Mouse (Mus musculus): ENCODE measurements at regions not wholly inside any gene's neighbourhood (a gene's known extent, or its start where the extent isn't known, plus 50 kb on each side); places are given as distances from the start of the nearest gene placed in this dataset.

DNA sequence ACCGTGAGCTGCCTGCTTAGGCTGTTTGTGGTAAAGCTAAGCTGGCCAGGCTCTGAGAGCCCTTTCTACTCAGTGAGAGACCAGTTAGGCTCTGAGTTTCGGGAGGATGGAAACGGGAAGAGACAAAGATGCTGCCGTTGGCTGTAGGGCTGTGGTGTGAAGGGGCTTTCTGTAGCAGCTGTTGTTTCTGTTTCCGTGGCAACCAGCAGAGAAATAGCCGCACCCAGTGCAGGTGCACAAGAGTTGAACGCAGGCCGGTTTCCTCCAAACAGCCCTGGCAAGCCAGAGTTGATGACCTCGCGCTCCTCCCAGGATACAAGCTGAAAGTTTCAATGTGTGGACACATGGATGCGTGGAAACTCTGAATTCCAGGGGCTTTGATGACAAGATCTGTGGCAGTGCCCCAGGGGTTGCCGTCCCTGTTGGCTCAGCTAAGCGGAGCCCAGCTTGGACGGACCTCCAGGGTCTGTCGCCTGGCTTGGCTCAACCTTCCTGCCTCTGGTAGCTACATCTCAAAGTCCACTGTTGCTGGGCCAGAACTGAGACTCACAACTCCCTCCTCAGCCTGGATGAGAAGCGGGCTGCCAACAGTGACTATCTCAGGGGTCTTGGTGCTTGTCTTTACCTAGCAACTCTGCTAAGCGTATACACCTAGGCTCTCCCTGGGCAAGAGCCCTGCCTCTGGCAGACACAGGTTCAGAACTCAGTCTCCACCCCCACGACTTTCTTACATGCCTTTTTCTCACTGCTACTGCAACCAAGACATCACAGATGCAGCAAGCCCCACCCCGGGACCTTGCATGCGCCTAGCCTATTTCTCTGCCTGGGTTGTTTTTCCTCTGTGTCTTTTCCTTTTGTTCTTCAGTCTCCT lies 192.6 kb upstream of the Map3k1 start:
- no peak for DNase-seq (ENCODE audit: low spot score in 2 of 2)

DNA sequence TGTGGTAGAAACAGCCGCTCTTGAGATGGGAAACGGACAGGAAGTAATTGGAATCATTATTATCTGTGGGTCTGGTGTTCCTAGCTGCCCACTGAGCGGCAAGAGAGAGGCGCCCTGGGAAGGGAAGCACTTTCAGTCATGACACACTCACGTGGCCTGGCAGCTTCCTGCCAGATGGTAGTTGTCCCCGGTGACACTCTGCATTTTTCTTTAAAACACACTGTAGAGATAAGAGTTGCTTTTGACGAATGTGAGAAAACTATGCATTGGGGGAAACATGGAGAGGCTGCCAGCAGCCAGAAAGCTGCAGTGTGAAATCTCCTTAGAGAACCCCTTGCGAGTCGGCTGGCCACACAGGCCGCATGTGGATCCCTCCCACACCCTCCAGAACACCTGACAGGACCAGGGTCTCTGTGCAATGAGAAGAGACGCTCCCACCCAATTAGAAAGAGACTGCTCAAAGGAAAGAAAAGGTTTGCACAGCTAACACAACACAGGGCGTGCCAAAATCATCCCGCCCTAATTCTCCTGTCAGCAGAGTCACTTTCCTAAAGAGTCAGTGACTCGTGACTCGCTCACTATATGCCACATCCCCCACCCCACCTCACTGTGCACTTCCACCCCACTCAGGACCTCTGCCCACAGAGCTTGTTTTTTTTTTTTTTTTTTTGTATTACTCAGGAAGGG lies 194.0 kb upstream of the Map3k1 start:
- peak; percentile 10 to 17 for DNase-seq (ENCODE audit: low spot score in 2 of 2)

DNA sequence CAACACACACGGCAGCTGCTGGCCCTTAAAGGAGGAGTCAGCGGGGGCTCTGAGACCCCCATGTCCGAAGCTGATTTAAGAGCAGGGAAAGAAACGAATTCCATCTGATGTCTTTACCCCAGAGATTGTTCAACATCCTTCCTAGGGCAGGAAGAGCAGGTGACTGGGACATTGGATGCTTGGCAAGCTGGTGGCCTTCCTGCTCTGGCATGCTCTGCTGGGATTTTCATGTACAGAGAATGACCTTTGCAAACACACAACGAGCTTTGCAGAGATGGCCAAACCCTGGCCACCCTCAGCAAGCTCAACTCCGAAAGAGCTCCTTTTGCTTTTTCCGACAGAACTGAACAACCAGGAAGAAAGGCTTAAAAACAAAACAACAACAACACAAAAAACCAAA lies 194.7 kb upstream of the Map3k1 start:
- DNase-seq (ENCODE audit: low spot score in 2 of 2) = no peak

DNA sequence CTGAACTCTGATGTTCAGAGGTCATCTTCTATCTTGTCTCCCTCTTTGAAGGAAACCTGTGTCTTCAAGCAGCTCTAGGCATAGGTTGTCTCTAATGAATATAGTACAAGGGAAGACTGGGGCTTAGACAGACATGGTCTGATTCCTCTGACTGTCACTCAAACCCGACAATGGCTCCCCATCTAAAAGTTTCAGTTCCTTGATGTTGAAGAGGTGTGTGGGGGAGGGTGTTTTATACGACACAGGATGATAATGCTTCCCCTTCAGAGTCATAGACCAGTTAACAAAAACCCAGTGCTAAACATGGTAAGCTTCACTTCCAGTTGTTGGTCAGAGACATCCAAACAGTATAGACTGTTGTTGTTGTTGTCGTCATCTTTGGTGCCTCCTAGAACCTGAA lies 195.3 kb upstream of the Map3k1 start:
- DNase-seq (ENCODE audit: low spot score in 2 of 2) = no peak

DNA sequence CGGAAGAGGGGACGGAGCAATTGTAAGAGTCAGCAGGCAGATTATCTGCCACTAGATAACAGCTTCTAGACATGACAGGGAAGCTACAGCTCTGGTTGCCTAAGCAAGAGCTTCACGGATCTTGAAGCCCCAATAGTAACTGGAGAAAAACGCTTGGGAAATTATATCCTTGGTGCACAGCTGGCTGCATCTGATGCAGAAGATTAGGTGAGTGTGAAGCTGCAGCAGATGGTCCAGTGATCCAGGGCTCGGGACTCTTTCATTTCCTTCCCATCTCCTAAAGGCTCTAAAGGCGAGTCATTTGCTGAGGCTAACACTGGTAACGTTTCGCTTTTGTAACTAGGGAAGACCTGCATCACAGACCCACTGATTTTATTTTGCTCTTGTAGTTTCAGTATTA lies 196.6 kb upstream of the Map3k1 start:
- no peak for DNase-seq (ENCODE audit: low spot score in 2 of 2)

DNA sequence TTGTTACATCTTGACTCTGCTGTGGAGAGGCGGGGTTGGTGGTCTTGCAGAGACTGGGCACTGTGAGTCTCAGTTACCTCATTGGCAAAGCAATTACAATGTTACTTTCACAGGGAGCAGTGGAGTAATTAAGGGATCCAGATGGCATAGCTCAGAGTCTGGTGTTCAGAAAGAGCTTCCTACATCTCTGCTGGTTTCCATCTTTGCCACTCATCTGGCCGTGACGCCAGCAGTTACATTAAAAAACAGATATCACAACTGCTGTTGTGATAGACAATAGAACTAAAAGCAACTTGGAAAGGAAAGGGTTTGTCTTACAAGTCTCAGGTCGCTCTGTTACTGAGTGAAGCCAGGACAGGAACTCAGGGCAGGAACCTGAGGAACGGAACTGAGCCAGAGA lies 200.0 kb upstream of the Map3k1 start:
- DNase-seq (ENCODE audit: low spot score in 2 of 2) = no peak

DNA sequence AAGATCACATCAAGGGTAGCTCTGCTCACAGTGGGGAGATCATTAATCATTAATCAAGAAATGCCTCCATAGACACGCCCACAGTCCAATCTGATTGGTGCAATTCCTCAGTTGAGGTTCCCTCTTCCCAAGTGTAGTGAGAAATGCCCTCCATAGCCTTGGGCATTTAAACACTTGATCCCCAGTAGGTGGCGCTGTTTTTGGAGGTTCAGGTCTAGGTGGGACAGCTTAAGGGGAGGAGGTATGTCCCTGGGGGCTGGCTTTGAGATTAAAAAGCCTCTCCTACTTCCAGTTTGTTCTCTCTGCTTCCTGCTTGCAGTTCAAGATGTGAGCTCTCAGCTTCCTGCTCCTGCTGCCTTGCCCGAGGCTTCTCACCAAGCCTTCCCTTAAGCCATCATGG lies 200.5 kb upstream of the Map3k1 start:
- no peak for DNase-seq (ENCODE audit: low spot score in 2 of 2)

DNA sequence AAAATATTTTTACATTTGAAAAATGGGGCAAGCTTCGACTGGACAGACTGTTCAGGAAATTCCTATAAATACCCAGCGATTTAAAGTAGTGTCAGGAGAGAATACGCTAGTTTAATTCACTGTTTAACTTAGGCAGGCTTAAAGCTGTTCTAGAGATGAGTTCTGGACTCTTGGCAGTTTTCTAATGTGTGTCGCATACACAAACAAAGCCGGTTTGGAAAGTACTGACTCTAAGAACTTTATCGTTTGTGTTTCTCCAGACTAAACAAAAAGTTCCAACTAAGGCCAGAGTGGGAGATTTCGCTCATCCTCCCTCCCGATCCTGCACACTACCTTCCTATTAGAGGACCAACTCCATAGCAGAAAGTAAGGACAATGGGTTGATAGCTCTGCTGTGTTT lies 201.7 kb upstream of the Map3k1 start:
- no peak for DNase-seq (ENCODE audit: low spot score in 2 of 2)

DNA sequence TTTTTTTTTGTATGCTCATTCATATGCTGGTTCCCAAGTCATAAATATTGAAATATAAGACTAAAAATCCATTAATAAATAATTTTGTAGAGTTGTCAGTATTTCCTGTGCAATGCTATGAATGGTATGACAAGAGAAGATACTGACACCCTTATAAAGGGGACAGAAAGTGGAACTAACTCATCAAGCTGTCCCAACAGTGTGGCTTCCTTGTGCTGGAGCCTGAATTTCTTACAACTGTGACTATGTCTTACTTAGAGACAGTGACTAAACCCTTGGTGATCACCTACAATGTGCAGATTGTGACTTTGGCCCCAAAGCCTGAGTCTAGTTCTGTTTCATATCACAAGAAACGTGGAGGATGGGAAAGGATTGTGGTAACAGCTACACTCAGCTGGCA lies 203.8 kb upstream of the Map3k1 start:
- no peak for DNase-seq (ENCODE audit: low spot score in 2 of 2)

DNA sequence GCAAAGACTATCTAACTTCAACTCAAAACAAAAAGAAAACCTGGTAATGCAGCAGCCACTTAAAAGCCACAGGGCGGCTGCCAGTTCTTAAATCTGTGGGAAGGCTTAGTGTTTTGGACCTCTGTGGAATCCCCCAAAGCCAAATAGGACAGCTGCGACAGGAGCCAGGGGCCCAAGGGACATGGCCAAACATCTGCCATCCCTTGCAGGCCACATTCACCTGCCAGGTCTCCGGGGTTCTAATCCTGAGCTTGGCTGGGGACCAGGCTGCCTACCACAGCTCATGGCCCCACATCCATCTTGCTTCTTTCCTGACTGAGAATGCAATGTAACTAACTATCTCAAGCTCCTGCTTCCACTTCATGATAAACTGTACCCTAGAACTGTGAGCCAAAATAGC lies 206.3 kb upstream of the Map3k1 start:
- no peak for DNase-seq (ENCODE audit: low spot score in 2 of 2)

DNA sequence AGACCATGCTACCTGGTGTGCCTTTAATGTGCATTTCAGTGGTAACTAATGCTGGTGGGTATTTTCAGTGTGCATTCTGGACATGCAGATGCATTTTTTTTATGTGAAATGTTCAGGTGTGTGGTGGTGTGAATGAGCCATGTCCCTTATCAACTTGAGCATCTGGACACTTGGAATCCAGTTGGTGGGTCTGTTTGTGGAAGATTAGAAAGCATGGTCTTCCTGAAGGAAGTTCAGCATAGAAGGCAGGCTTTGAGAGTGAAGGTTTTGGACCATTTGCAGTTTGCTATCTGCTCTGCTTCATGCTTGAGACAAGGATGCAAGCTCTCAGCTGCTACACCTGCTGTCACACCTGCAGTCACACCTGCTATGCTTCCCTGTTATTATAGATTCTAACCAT lies 207.5 kb upstream of the Map3k1 start:
- DNase-seq (ENCODE audit: low spot score in 2 of 2) = no peak

DNA sequence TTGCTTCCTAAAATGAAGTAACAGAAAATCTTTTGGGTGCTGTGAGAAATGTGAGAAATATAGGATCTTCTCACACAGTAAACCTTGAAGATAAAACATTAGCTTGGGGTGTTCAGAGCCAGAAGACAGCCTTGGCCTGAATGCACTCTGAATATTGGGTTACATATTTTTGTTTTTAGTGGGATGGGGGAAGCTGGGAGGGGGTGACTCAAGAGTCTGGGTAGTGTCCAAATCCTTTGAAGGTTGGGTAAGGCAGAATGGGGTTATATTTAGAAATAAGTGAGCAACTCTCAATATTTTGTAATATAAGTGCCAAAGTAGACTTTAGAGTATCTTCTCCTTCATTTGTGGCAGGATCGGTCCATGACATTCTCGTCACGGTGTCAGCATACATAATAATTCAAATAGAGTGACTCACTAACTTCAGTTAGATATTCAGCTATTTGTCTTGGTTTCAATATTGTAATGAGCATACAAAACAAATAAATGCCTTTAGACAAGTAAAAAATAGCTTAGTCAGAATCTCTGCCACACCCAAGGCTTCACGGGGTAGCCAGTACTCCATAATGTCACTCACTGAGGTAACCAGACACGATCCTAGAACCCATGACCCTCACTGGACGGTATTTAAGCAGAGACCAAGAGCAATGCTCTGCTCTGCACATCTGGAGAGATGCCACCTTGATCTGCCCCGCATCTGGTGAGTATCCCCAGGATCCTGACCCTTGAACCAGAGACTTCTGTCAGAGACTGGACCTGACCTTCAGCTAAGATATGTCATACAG lies 209.9 kb upstream of the Map3k1 start:
- DNase-seq (ENCODE audit: low spot score in 2 of 2) = no peak

DNA sequence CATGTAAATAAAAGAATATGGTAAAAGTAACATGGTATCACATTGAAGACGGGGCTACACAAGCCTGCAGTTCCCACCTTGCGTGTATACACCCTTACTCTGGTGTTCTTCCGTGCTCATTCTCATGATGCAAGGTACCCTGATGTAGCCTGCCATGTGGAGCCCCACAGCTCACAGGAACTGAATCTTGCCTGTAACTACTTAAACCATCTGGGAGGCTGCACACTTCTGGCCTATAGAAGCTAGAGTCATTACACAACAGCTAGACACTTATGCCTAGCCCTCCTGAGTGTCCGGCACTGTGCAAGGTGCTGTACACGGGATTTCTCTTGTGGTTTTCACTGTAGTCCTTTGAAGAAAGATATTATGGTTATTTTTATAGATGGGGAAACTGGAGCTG lies 210.8 kb upstream of the Map3k1 start:
- DNase-seq (ENCODE audit: low spot score in 2 of 2) = no peak

DNA sequence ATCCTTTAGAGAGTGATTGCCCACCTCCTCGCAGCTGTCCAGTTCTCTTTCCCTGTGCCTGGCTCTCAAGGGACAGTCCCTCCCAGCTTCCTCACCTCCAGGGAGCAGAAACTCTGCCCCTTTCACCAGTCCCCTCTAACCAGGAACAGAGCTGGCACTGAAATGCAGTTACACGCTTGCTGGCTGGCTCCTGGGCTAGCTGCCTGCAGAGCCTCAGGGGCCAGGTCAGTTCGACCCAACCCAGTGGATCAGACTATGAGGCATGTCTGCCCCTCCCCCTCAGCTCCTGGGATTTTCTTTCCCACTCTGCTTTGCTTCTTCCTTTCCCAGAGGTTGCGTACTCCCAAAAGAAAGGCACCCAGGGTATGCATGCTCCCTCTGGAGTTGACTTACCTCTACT lies 214.4 kb upstream of the Map3k1 start:
- no peak for DNase-seq (ENCODE audit: low spot score in 2 of 2)

DNA sequence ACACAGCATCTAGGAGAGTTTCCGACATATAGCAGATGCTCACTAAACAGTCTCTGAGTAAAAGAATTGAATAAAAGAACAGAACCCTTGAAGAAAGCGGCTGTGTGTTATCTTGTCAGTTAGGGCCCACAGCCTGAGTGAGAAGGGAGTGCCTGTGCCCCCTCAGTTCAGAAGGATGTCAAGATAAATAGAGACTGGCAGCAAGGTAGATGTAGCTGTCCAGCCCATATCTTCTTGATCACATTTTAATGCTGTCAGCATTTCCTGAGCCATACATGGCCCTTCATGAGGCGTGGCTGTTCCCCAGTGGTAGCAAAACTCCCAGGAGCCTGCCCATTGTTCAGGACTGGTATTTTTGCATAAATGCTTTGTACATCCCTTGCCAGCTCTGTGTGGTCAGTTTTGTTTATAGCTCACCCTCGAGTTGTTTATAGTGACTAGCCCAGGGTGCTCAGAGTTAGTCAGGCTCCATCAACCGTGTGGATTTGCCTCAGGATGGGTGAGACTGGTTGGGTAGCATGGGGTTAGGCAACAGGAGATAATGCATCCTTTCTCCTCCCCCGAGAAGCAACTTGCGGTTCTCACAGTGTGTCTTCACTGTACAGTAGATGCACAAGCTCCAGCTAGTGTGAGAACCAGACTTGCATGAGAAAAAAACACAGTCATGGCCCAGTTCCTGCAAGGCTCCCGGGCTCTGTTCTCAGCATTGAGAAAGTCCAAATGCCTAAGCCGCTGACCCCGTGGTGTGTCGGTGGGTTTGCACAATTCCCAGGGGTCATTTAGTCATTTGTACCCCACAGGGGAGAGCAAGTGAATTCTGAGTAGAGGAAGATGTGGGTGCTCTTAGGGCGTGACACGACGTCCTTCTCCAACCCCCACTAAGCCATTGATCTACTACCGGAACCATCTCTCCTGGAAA lies 216.1 kb upstream of the Map3k1 start:
- no peak for DNase-seq (ENCODE audit: low spot score in 2 of 2)

DNA sequence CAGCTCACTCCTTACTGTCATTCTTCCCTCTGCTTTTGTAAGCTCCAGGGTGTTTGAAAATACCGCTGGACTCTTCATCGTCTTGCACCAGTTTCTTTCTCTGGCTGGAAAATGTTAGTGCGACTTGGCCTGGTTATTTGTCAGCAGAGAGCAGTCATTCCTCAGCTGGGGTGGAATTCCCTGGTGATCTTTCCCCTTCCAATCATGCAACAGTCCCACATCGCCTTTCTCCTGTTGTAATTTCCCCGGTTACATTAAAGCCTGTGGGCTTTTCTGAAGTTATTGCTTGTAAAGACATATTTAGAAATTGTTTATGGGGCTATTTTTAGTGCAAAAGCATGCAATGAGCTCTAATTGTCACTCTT lies 216.8 kb upstream of the Map3k1 start:
- no peak for DNase-seq (ENCODE audit: low spot score in 2 of 2)

DNA sequence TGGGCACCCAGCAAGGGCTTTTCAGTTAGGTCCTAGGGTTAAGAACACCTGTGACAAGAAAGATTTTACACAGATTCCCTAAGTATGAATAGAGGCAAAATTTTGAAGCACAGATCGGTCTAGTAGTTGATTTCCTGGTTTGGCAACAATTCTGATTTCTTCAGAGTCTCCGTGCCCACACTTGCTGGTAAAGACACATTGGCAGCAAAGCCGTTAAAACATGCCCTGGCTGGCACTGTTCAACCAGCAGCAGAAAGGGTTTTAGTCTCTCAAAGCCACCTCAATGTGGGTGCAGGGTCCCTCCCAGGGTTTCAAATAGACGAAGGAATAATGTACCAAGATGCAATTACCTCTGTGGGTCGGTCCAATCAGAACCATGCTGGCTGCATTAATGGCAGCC lies 218.9 kb upstream of the Map3k1 start:
- DNase-seq (ENCODE audit: low spot score in 2 of 2) = no peak

DNA sequence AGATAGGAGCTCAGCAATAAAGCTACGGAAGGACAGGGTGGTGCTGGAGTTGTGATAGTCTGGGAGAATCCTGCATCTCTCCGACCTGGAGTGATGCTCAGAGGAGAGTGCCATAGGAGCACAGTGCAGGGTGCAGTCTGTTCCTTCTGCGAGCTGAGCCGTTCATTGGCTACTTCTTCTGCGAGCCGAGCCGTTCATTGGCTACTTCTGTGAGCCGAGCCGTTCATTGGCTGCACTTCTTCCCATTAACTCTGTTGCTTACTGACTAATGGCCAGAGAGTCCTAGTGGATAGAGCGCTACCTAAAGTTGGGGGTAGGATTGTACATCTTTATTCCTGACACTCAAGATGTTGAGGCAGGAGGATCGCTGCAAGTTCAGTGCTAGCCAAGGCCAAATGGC lies 222.3 kb upstream of the Map3k1 start:
- no peak for DNase-seq (ENCODE audit: low spot score in 2 of 2)

DNA sequence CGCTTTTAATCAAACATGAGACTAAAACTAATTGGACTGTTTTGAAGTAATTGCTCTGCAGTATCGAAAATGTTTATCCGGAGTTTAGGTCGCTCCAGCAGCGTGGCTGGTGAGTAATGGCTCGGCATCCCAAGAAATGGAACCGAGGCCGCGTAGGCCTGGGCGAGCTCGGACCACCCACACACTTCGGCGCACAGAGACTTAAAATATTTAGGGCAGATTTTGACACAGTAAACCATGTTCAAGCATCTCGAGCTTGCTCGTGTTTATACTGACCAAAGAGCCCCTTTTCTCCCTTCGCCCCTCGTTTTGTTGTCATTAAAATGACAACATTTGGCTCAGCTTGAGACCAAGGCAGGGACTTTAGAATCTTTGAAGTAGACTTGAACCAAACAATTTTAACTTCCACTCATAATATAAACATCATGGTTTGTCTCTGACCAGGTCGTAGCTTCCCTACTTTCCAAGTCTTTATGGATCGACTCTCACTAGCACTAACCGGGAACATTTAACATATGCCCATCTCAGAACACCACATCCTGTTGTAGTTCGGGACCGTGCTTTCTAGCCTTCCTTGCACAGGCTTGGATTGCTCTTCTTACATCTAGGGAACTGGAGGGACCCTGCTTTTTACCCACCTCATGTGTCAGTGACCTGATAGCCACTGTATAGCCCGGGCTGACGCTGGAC lies 223.0 kb upstream of the Map3k1 start:
- DNase-seq (ENCODE audit: low spot score in 2 of 2) = no peak

DNA sequence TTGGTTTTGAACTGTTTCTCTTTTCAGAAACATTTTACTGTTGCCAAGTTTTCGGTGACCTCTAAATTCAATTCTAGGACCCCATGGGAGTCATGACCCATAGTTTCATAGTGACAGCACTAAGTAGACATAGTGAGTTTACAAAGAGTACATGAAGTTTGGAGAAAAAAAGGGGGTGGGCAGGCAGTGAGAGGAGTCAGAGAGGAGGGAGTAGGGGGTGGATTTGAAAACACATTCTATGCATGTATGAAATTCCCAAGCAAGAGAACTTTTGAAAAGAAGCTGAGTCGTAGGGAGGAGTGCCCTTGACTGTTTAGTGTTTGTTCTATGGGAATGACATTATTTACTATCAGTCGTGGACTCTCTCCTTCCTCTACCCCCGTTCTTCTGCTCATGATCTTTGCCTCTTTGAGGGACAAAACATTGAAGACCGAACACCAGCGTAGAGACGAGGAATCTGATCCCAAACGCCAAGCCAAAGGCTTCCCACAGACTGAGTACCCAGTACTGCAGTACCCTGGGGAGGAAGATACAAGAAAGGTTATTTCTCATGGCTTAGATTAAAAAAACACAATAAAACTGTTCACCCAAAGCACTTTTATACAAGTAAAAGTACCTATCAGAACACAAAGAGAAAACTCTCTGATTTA lies 229.1 kb upstream of the Map3k1 start:
- DNase-seq (ENCODE audit: low spot score in 2 of 2) = no peak

Measured in right cerebral cortex, adult 2 months (tissue).